Mouse (Mus musculus) CD4-positive, CD25-positive, alpha-beta regulatory T cell, adult 2 months (primary cell): ENCODE measurements around the gene Trim75.
"Not testable (repeated sequence)": the region's sequence is repeated elsewhere in the genome, so short reads cannot be mapped to it uniquely, and the experiment has no call there.

Source experiments
- DNase-seq: peaks from one replicate; pipeline ENCODE4 v3.0.0-alpha.2; 2012; ENCODE audit warnings: low read depth, low spot score

Trim75 gene

DNA sequence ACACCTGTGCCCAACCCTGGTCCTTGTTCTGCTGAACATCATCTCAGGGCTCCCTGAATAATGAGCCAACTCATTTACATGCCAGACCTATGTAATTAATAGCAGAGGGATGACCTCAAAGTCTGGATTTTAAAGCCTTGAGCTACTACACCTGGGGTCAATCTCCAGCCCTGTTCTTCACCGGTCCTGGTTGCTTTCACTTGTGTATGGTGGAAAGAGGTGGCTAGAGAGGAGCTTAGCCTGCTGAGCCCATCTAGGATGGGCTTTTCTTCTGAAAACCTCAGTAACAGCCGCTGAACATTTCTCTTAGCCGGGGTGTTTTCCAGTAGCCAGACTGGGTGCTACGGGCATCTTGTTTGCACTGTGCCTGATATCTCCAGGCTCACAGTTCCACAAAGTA is at the start of gene Trim75:
Trim75 (minus strand) TSS at position 101 of the 400 bp plus-strand sequence.
- DNase-seq, result no peak

GRCm38 (mm10) chr8:65037117-65037533 is 49.5 kb upstream of the Trim75 start, which contains the start of gene Apela:
TSS of gene Apela (minus strand) at chr8:65037336.
- no peak for DNase-seq

GRCm38 (mm10) chr8:65034136-65034535 is 46.5 kb upstream of the Trim75 start:
- no peak for DNase-seq

DNA sequence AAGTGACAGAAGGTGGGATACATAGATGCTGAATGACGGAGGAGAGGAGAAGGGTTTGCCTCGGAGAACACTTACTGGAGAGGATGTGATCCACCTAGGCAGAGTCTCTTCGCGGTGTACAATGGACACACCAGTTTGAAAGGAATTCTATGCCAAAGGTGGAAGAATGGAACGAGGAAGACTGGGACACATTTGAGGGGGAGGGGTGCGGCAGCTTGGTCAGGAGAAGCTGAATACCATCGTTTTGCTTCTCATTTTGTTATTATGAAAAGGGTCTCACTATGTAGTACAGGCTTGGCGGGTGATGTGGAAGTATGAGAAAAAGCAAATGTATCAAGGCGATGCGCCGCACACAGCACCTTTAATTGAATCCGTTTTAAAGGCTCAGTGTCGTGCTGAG is 45.4 kb upstream of the Trim75 start:
- DNase-seq, result no peak

DNA sequence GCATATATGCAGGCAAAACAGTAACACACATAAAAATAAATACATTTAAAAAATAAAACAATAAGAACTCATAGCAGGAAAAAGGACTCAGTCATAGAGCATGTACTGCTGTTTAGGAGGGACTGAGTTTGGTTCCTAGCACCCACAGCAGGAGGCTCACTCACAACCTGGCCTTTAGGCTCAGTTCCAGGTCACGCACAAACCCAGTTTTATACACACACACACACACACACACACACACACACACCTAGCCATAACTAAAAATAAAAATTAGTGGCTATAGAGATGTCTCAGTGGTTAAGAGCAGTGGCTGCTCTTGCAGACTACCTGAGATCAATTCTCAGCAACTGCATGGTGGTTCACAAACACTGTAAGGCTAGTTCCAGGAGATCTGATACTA is 44.5 kb upstream of the Trim75 start:
- no peak for DNase-seq

DNA sequence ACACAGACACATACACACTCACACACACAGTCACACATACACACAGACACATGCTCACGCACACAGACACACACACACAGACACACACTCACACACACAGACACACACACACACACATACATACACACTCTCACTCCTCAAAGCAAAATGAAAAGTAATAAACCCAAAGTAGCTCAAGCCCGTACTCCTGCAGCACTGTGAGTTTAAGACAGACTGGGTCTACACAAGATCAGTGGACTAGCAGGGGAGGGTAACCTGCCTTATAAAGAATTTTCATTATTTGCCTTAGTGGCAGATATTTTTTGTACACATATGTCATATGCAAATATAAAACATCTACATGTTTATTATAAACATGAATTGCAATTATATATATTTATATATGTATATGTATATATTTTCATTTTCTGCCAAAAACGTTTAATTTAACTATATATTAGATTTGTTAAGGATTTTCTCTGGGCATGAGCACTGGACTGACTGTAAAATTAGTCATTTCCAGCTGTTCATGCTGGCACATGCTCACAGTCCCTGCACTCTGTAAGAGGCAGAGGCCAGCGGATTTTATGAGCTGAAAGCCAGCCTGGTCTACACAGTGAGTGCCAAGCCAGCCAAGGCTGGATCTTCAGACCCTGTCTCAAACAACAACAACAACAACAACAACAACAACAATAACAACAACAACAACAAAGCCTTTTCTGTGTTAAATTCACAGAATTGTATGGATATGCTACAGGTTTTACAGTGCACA is 43.3 kb upstream of the Trim75 start:
- no peak for DNase-seq

DNA sequence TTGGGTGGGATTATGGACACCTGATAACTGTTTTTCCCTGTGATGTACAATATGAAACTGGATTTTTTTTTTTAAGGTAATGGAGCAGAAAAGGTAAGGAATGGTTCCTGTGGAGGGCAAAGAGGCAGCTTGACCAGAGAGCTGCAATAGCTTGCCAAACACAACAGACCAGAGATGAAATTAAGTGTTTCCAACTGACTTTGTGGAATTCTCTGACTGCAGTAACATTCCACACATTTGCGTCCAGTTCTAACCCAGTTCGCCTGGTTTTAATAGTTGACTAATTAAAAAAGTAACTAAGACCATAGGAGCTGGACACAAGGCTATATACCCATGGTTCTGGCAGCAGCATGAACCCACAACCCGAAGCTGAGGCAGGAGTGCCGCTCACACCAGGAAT is 42.1 kb upstream of the Trim75 start:
- no peak for DNase-seq

- no peak for DNase-seq
Observed at GRCm38 (mm10) chr8:65028959-65029686, 41.5 kb upstream of the Trim75 start.

- peak; percentile 48 for DNase-seq
Observed at GRCm38 (mm10) chr8:65022485-65022884, 34.9 kb upstream of the Trim75 start.

DNA sequence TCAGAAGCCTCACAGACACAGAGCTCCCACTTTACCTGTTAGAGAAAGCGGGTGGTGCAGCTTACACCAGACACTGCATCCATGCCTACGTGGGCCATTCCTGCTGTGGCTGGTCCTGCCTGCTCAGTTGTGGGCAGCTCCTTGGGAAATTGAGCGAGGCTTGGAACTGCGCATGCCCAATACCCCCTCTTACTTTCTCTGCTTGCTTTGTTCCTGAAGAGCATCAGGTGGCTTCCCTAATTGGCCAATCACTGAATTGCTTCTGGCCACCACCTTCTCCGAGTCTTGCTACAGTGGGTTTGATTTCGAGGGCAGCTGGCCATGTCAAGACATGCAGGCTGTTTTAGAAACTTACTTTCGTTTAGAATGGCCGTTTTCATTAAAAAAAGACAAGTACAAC is 30.8 kb upstream of the Trim75 start, which contains the start of the genes Trim61 and Trim60:
Trim61 (minus strand) TSS at position 101 of the 400 bp plus-strand sequence.
Trim60 (minus strand) TSS at position 162 of the 400 bp plus-strand sequence.
- DNase-seq, result no peak

- DNase-seq, result not testable (repeated sequence)
Observed at GRCm38 (mm10) chr8:65007616-65008015, 20.0 kb upstream of the Trim75 start.

DNA sequence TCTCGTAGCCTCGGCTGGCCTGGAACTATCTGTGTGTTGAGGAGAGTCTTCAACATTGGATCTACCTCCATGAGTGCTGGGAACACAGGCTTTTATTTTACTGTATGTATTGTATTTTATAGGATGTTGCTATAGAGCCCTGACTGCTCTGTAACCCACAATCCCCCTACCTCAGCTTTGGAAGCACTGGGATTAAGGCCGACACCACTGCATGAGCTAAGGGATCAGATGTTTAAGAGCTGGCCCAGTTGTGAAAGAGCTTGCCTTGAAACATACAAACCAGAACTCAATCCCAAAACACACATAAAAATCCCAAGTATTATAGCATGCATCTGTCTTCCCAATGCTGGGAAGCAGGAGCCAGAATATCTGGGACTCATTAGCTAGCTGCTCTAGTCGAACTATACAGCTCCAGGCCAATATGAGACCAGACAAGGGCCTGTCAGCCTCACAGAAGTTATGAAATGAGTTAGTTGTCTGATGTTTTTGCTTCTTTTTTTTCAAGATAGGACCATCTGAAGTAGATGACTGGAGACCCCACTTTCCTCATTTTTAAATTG is 11.3 kb upstream of the Trim75 start:
- DNase-seq, result no peak

- no peak for DNase-seq
Observed at GRCm38 (mm10) chr8:64983150-64983897, 4.3 kb downstream of the Trim75 start.

DNA sequence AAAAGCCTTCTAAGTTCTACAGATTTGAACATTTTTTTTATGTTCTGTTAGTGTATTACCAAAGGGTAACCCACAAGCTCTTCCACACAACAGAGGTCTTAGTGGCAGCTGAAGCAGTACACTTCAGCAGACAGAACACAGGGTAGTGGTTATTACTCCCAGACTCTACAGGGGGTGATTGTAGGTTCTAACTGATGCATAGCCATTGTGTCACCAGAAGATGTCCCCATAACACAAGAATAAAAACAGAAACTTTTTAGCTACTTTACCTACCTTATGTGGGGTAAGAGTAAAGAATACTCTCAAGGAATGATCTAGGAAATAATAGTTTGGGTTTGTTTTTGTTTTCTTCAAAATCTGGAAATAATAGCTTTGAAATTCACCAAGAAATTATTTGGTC is 24.8 kb downstream of the Trim75 start:
- peak; percentile 26 for DNase-seq

- DNase-seq, result no peak
Observed at GRCm38 (mm10) chr8:64959025-64959424, 28.6 kb downstream of the Trim75 start.

GRCm38 (mm10) chr8:64952101-64952500 is 35.5 kb downstream of the Trim75 start:
- DNase-seq, result no peak

GRCm38 (mm10) chr8:64948371-64948770 is 39.3 kb downstream of the Trim75 start:
- DNase-seq, result no peak

- no peak for DNase-seq
Observed at GRCm38 (mm10) chr8:64947698-64948034, 40.0 kb downstream of the Trim75 start.

GRCm38 (mm10) chr8:64946820-64947697 is 40.6 kb downstream of the Trim75 start, which contains the start of gene Tmem192:
TSS of gene Tmem192 (plus strand) at chr8:64947185.
- DNase-seq, result peak; percentile 97

- peak; percentile 73 for DNase-seq
Observed at GRCm38 (mm10) chr8:64946441-64946819, 41.2 kb downstream of the Trim75 start.

- DNase-seq, result no peak
Observed at GRCm38 (mm10) chr8:64945606-64946005, 42.0 kb downstream of the Trim75 start.
